Mouse (Mus musculus): ENCODE measurements around the gene Pawr.

GRCm38 (mm10) chr10:108363932-108364331, 32.0 kb downstream of the Pawr start:
- TF ChIP-seq POLR2A (IDR thresholded peaks at IDR 0.05; ENCODE audit: low read depth, low read length) (no peak), CTCF (IDR thresholded peaks at IDR 0.05; ENCODE audit: borderline replicate concordance, insufficient read depth, low read length) (no peak)

Data from embryonic fibroblast, embryonic 13.5 days (primary cell).